Mouse (Mus musculus): ENCODE measurements around the gene Sesn3.

GRCm38 (mm10) chr9:14244528-14244927 is 30.3 kb upstream of the Sesn3 start:
- no peak for TF ChIP-seq CTCF (IDR thresholded peaks at IDR 0.05; ENCODE audit: borderline replicate concordance, insufficient read depth, low read length)
- no peak for TF ChIP-seq POLR2A (IDR thresholded peaks at IDR 0.05; ENCODE audit: low read depth, low read length)

All from embryonic fibroblast, embryonic 13.5 days (primary cell).